Mouse (Mus musculus): ENCODE measurements at regions not wholly inside any gene's neighbourhood (a gene's known extent, or its start where the extent isn't known, plus 50 kb on each side); places are given as distances from the start of the nearest gene placed in this dataset.

GRCm38 (mm10) chr4:55672288-55672687, 140.0 kb upstream of the Klf4 start:
- 68% methylated on average over 6 of the region's 6 CpGs for WGBS
- Histone ChIP-seq H3K36me3 (ENCODE audit: control insufficient read depth, insufficient read depth, low read length) (no peaks in the 10 kb centered on the region), H3K27me3 (replicated peaks; ENCODE audit: control insufficient read depth, insufficient read depth, low read length) (no peaks in the 10 kb centered on the region), H3K4me2 (ENCODE audit: low read length) (no peak overlapping the region), H3K4me3 (ENCODE audit: low read depth, low read length) (no peak overlapping the region), H3K9me3 (ENCODE audit: control insufficient read depth, low read length) (no peaks in the 10 kb centered on the region), H3K9ac (ENCODE audit: low read length) (no peak overlapping the region), H3K27ac (ENCODE audit: low read depth) (no peak overlapping the region), H3K4me1 (replicated peaks; ENCODE audit: control insufficient read depth, insufficient read depth, low read length) (no peaks in the 10 kb centered on the region)
- no peak for ATAC-seq (replicated peaks; ENCODE audit: low FRiP score, low TSS enrichment, low read depth)
- no peak for DNase-seq (ENCODE audit: low spot score)

GRCm38 (mm10) chr4:55670258-55670657, 138.0 kb upstream of the Klf4 start:
- ATAC-seq (replicated peaks; ENCODE audit: low FRiP score, low TSS enrichment, low read depth): no peak
- no peaks in the 10 kb centered on the region for H3K9me3 ChIP-seq (ENCODE audit: control insufficient read depth, low read length)
- WGBS: 74% methylated on average over 4 of the region's 4 CpGs
- H3K9ac ChIP-seq (ENCODE audit: low read length): no peak overlapping the region
- no peak for DNase-seq (ENCODE audit: low spot score)
- H3K4me3 ChIP-seq (ENCODE audit: low read depth, low read length): no peak overlapping the region
- H3K4me2 ChIP-seq (ENCODE audit: low read length): no peak overlapping the region
- H3K27ac ChIP-seq (ENCODE audit: low read depth): no peak overlapping the region
- H3K4me1 ChIP-seq (replicated peaks; ENCODE audit: control insufficient read depth, insufficient read depth, low read length): no peaks in the 10 kb centered on the region
- no peaks in the 10 kb centered on the region for H3K36me3 ChIP-seq (ENCODE audit: control insufficient read depth, insufficient read depth, low read length)
- no peaks in the 10 kb centered on the region for H3K27me3 ChIP-seq (replicated peaks; ENCODE audit: control insufficient read depth, insufficient read depth, low read length)

GRCm38 (mm10) chr4:55664822-55665221, 132.6 kb upstream of the Klf4 start:
- no peaks in the 10 kb centered on the region for H3K36me3 ChIP-seq (ENCODE audit: control insufficient read depth, insufficient read depth, low read length)
- H3K27me3 ChIP-seq (replicated peaks; ENCODE audit: control insufficient read depth, insufficient read depth, low read length): no peaks in the 10 kb centered on the region
- DNase-seq (ENCODE audit: low spot score) (no peak), ATAC-seq (replicated peaks; ENCODE audit: low FRiP score, low TSS enrichment, low read depth) (no peak)
- H3K4me2 ChIP-seq (ENCODE audit: low read length): no peak overlapping the region
- 76% methylated on average over 4 of the region's 4 CpGs for WGBS
- H3K4me1 ChIP-seq (replicated peaks; ENCODE audit: control insufficient read depth, insufficient read depth, low read length): no peaks in the 10 kb centered on the region
- no peak overlapping the region for H3K9ac ChIP-seq (ENCODE audit: low read length)
- H3K4me3 ChIP-seq (ENCODE audit: low read depth, low read length): no peak overlapping the region
- no peaks in the 10 kb centered on the region for H3K9me3 ChIP-seq (ENCODE audit: control insufficient read depth, low read length)
- no peak overlapping the region for H3K27ac ChIP-seq (ENCODE audit: low read depth)

- Histone ChIP-seq H3K27me3 (replicated peaks; ENCODE audit: control insufficient read depth, insufficient read depth, low read length) (no peaks in the 10 kb centered on the region), H3K4me1 (replicated peaks; ENCODE audit: control insufficient read depth, insufficient read depth, low read length) (no peaks in the 10 kb centered on the region), H3K27ac (ENCODE audit: low read depth) (no peak overlapping the region), H3K4me2 (ENCODE audit: low read length) (no peak overlapping the region), H3K36me3 (ENCODE audit: control insufficient read depth, insufficient read depth, low read length) (no peaks in the 10 kb centered on the region), H3K9ac (ENCODE audit: low read length) (no peak overlapping the region), H3K4me3 (ENCODE audit: low read depth, low read length) (no peak overlapping the region), H3K9me3 (ENCODE audit: control insufficient read depth, low read length) (no peaks in the 10 kb centered on the region)
- WGBS: 23% methylated on average over 5 of the region's 5 CpGs
- DNase-seq (ENCODE audit: low spot score) (no peak), ATAC-seq (replicated peaks; ENCODE audit: low FRiP score, low TSS enrichment, low read depth) (no peak)
Observed at GRCm38 (mm10) chr4:55663856-55664255, 131.6 kb upstream of the Klf4 start.

- no peak for DNase-seq (ENCODE audit: low spot score)
- H3K4me2 ChIP-seq (ENCODE audit: low read length): no peak overlapping the region
- H3K4me1 ChIP-seq (replicated peaks; ENCODE audit: control insufficient read depth, insufficient read depth, low read length): no peaks in the 10 kb centered on the region
- H3K36me3 ChIP-seq (ENCODE audit: control insufficient read depth, insufficient read depth, low read length): no peaks in the 10 kb centered on the region
- no peak for ATAC-seq (replicated peaks; ENCODE audit: low FRiP score, low TSS enrichment, low read depth)
- H3K27me3 ChIP-seq (replicated peaks; ENCODE audit: control insufficient read depth, insufficient read depth, low read length): no peaks in the 10 kb centered on the region
- WGBS: 59% methylated on average over 5 of the region's 5 CpGs
- H3K4me3 ChIP-seq (ENCODE audit: low read depth, low read length): no peak overlapping the region
- H3K9me3 ChIP-seq (ENCODE audit: control insufficient read depth, low read length): no peaks in the 10 kb centered on the region
- no peak overlapping the region for H3K27ac ChIP-seq (ENCODE audit: low read depth)
- H3K9ac ChIP-seq (ENCODE audit: low read length): no peak overlapping the region
Observed at GRCm38 (mm10) chr4:55662041-55662440, 129.8 kb upstream of the Klf4 start.

- Histone ChIP-seq H3K27ac (ENCODE audit: low read depth) (no peak overlapping the region), H3K4me1 (replicated peaks; ENCODE audit: control insufficient read depth, insufficient read depth, low read length) (no peaks in the 10 kb centered on the region), H3K9ac (ENCODE audit: low read length) (no peak overlapping the region), H3K27me3 (replicated peaks; ENCODE audit: control insufficient read depth, insufficient read depth, low read length) (0 out of 2 replicates have a peak, but pooled peaks cover 4% of the 10 kb centered on the region), H3K9me3 (ENCODE audit: control insufficient read depth, low read length) (no peaks in the 10 kb centered on the region), H3K4me3 (ENCODE audit: low read depth, low read length) (no peak overlapping the region), H3K4me2 (ENCODE audit: low read length) (no peak overlapping the region), H3K36me3 (ENCODE audit: control insufficient read depth, insufficient read depth, low read length) (no peaks in the 10 kb centered on the region)
- ATAC-seq (replicated peaks; ENCODE audit: low FRiP score, low TSS enrichment, low read depth): no peak
- WGBS: 95% methylated on average over 6 of the region's 6 CpGs
- DNase-seq (ENCODE audit: low spot score): no peak
Observed at GRCm38 (mm10) chr4:55658904-55659303, 126.6 kb upstream of the Klf4 start.

- H3K27me3 ChIP-seq (replicated peaks; ENCODE audit: control insufficient read depth, insufficient read depth, low read length): peaks cover 10% of the 10 kb centered on the region; the same call in 1 of the 2 replicates
- no peak overlapping the region for H3K9ac ChIP-seq (ENCODE audit: low read length)
- 70% methylated on average over 2 of the region's 2 CpGs for WGBS
- no peak overlapping the region for H3K4me3 ChIP-seq (ENCODE audit: low read depth, low read length)
- no peak for ATAC-seq (replicated peaks; ENCODE audit: low FRiP score, low TSS enrichment, low read depth)
- H3K27ac ChIP-seq (ENCODE audit: low read depth): no peak overlapping the region
- H3K4me2 ChIP-seq (ENCODE audit: low read length): no peak overlapping the region
- no peaks in the 10 kb centered on the region for H3K9me3 ChIP-seq (ENCODE audit: control insufficient read depth, low read length)
- no peak for DNase-seq (ENCODE audit: low spot score)
- peaks cover 5% of the 10 kb centered on the region for H3K4me1 ChIP-seq (replicated peaks; ENCODE audit: control insufficient read depth, insufficient read depth, low read length)
- no peaks in the 10 kb centered on the region for H3K36me3 ChIP-seq (ENCODE audit: control insufficient read depth, insufficient read depth, low read length)
Observed at GRCm38 (mm10) chr4:55655329-55655728, 123.1 kb upstream of the Klf4 start.

GRCm38 (mm10) chr4:55652628-55653027, 120.4 kb upstream of the Klf4 start:
- Histone ChIP-seq H3K4me2 (ENCODE audit: low read length) (no peak overlapping the region), H3K4me1 (replicated peaks; ENCODE audit: control insufficient read depth, insufficient read depth, low read length) (peaks cover 7% of the 10 kb centered on the region), H3K36me3 (ENCODE audit: control insufficient read depth, insufficient read depth, low read length) (no peaks in the 10 kb centered on the region), H3K9ac (ENCODE audit: low read length) (no peak overlapping the region), H3K4me3 (ENCODE audit: low read depth, low read length) (no peak overlapping the region), H3K9me3 (ENCODE audit: control insufficient read depth, low read length) (no peaks in the 10 kb centered on the region), H3K27ac (ENCODE audit: low read depth) (no peak overlapping the region), H3K27me3 (replicated peaks; ENCODE audit: control insufficient read depth, insufficient read depth, low read length) (peaks cover 10% of the 10 kb centered on the region; the same call in 1 of the 2 replicates)
- ATAC-seq (replicated peaks; ENCODE audit: low FRiP score, low TSS enrichment, low read depth): no peak
- DNase-seq (ENCODE audit: low spot score): no peak
- 77% methylated on average over 5 of the region's 5 CpGs for WGBS

- ATAC-seq (replicated peaks; ENCODE audit: low FRiP score, low TSS enrichment, low read depth): no peak
Observed at GRCm38 (mm10) chr4:55651811-55652410, 119.6 kb upstream of the Klf4 start.

More at GRCm38 (mm10) chr4:55651811-55652410, 119.6 kb upstream of the Klf4 start:
- Histone ChIP-seq H3K9ac (ENCODE audit: low read length) (peak overlapping the region; percentile 65), H3K36me3 (ENCODE audit: control insufficient read depth, insufficient read depth, low read length) (no peaks in the 10 kb centered on the region), H3K9me3 (ENCODE audit: control insufficient read depth, low read length) (no peaks in the 10 kb centered on the region), H3K27me3 (replicated peaks; ENCODE audit: control insufficient read depth, insufficient read depth, low read length) (peaks cover 10% of the 10 kb centered on the region; the same call in 1 of the 2 replicates), H3K4me3 (ENCODE audit: low read depth, low read length) (peak overlapping the region; percentile 51), H3K27ac (ENCODE audit: low read depth) (peak overlapping the region; percentile 96), H3K4me1 (replicated peaks; ENCODE audit: control insufficient read depth, insufficient read depth, low read length) (peaks cover 7% of the 10 kb centered on the region), H3K4me2 (ENCODE audit: low read length) (peak overlapping the region; percentile 67)
- no peak for DNase-seq (ENCODE audit: low spot score)
- 6% methylated on average over 12 of the region's 12 CpGs for whole genome bisulfite sequencing

Data from intestine, embryonic 14.5 days (tissue).